ENCODE assay signal across 30 mouse cellular contexts in genomic region chr13:110288499-110288898, GRCm38 (mm10). TPM values are rescaled to one million over a fixed set of nuclear protein-coding genes. Genes with fewer than 3 reads are reported as not detected.
A peak's percentile ranks its signal among the peaks of the same experiment; 100 is the strongest.
DNase-seq lines count a peak whose midpoint lies in the region; ATAC-seq lines count a peak whose summit lies in the region.
"Had no signal": no experiment of that assay in that cellular context is flagged by ENCODE, and none has a peak within 500 bp of the region (broad histone marks: within the 10 kb centered on the region; RNA-seq: fewer than 3 reads in every experiment).

No protein-coding gene starts in this region.

- ATAC-seq in liver, embryonic 16.5 days (ENCODE audit: low read depth) = peak; percentile 48
- no peak for ATAC-seq in liver, embryonic 11.5 days (replicated peaks; ENCODE audit: low FRiP score)
- ATAC-seq in granulocyte monocyte progenitor cell, adult 5-6 weeks (replicated peaks; ENCODE audit: poor library complexity, severe bottlenecking) = peak; percentile 62
- peak; percentile 80 for ATAC-seq in megakaryocyte-erythroid progenitor cell, adult 5-6 weeks (replicated peaks; ENCODE audit: low FRiP score, low TSS enrichment, poor library complexity, severe bottlenecking)
- ATAC-seq in cerebellum, adult (ENCODE audit: insufficient number of reproducible peaks, low FRiP score, low TSS enrichment) = no peak
- ATAC-seq: activated CD4-positive, CD25-positive, alpha-beta regulatory T cell, adult 4 months; forebrain, embryonic 13.5 days; forebrain, embryonic 16.5 days; hindbrain, embryonic 16.5 days had no signal

- WGBS in liver, embryonic 16.5 days (ENCODE audit: insufficient replicate concordance) = 27% methylated on average over 3 of the region's 3 CpGs
- WGBS in liver, embryonic 11.5 days = 60% methylated on average over 3 of the region's 3 CpGs

- H3K36me3 ChIP-seq in liver, embryonic 16.5 days (ENCODE audit: control insufficient read depth, insufficient read depth) = no peaks in the 10 kb centered on the region
- H3K36me3 ChIP-seq in liver, embryonic 11.5 days (ENCODE audit: control insufficient read depth, insufficient read depth, low read length) = no peaks in the 10 kb centered on the region
- H3K36me3 ChIP-seq: forebrain, embryonic 10.5 days; G1E; hindbrain, embryonic 10.5 days; hindbrain, embryonic 13.5 days had no signal

- H3K9me3 ChIP-seq in liver, embryonic 16.5 days (replicated peaks; ENCODE audit: control insufficient read depth, low read length) = no peaks in the 10 kb centered on the region
- H3K9me3 ChIP-seq in liver, embryonic 11.5 days (ENCODE audit: control insufficient read depth, low read length) = no peaks in the 10 kb centered on the region
- H3K9me3 ChIP-seq: forebrain, embryonic 10.5 days; forebrain, embryonic 13.5 days; G1E; hindbrain, embryonic 10.5 days; hindbrain, embryonic 13.5 days had no signal

- no peak overlapping the region for H3K27ac ChIP-seq in liver, embryonic 16.5 days (ENCODE audit: low read length)
- no peak overlapping the region for H3K27ac ChIP-seq in liver, embryonic 11.5 days (ENCODE audit: low read depth, low read length)
- H3K27ac ChIP-seq: forebrain, embryonic 10.5 days; forebrain, embryonic 13.5 days; hindbrain, embryonic 10.5 days; hindbrain, embryonic 13.5 days had no signal

- H3K4me1 ChIP-seq in liver, embryonic 16.5 days (ENCODE audit: control insufficient read depth, low read depth, low read length) = no peaks in the 10 kb centered on the region
- no peaks in the 10 kb centered on the region for H3K4me1 ChIP-seq in liver, embryonic 11.5 days (replicated peaks; ENCODE audit: control insufficient read depth, insufficient read depth, low read length)
- H3K4me1 ChIP-seq: forebrain, embryonic 13.5 days; hindbrain, embryonic 10.5 days; hindbrain, embryonic 13.5 days had no signal

- no peak overlapping the region for H3K4me3 ChIP-seq in liver, embryonic 16.5 days (ENCODE audit: low read depth, low read length)
- H3K4me3 ChIP-seq in liver, embryonic 11.5 days (ENCODE audit: low read depth, low read length) = no peak overlapping the region
- H3K4me3 ChIP-seq: forebrain, embryonic 10.5 days; forebrain, embryonic 13.5 days; hindbrain, embryonic 10.5 days; hindbrain, embryonic 13.5 days had no signal

- H3K9ac ChIP-seq in liver, embryonic 16.5 days (ENCODE audit: low read depth, low read length) = no peak overlapping the region
- no peak overlapping the region for H3K9ac ChIP-seq in liver, embryonic 11.5 days (ENCODE audit: low read depth, low read length)
- H3K9ac ChIP-seq: forebrain, embryonic 13.5 days; hindbrain, embryonic 13.5 days had no signal

- DNase-seq in liver, embryonic 11.5 days (ENCODE audit: low spot score) = no peak
- peak; percentile 95 for DNase-seq in MEL-GATA-1-ER (ENCODE audit: extremely low read depth, low read depth)
- DNase-seq in lung, postnatal 25 days (ENCODE audit: low spot score) = no peak
- no peak for DNase-seq in adrenal gland, adult 8-10 months
- DNase-seq: adrenal gland, postnatal 10 days; adrenal gland, postnatal 36 days; B cell, adult 2 months; cerebellum, adult 11-12 months; cerebellum, adult 8-10 months; cerebellum, postnatal 10 days; cerebellum, postnatal 36 days; gastrocnemius, postnatal 10 days; gastrocnemius, postnatal 36 days; heart, adult 11 months; heart, postnatal 36 days had no signal

- H3K4me2 ChIP-seq in liver, embryonic 16.5 days (ENCODE audit: low read depth, low read length) = no peak overlapping the region
- H3K4me2 ChIP-seq in liver, embryonic 11.5 days = no peak overlapping the region
- H3K4me2 ChIP-seq: forebrain, embryonic 13.5 days; heart, embryonic 11.5 days; hindbrain, embryonic 13.5 days had no signal

- H3K27me3 ChIP-seq in liver, embryonic 16.5 days (ENCODE audit: control insufficient read depth, insufficient read depth, low read depth, low read length) = no peaks in the 10 kb centered on the region
- H3K27me3 ChIP-seq in liver, embryonic 11.5 days (replicated peaks; ENCODE audit: control insufficient read depth, insufficient read depth, low read length) = no peaks in the 10 kb centered on the region
- H3K27me3 ChIP-seq: CH12.LX; forebrain, embryonic 13.5 days; hindbrain, embryonic 13.5 days had no signal

RNA-seq across cellular contexts. Expression of gene Rab3c, which starts 7.7 kb away (rescaled TPM):
- polyA plus RNA-seq in liver, embryonic 16.5 days (2015; fragmentation: Nextera tagmentation; extraction: Ambion mirVana) = 0.08 TPM in 1 of 2 replicates, not detected in the other
- 0.41 and 0.84 TPM in 2 replicates for polyA plus RNA-seq in liver, embryonic 11.5 days (2014; fragmentation: Nextera tagmentation; extraction: Ambion mirVana)
- total RNA-seq in granulocyte monocyte progenitor cell, adult 5-6 weeks (2014; fragmentation: Nextera tagmentation) = not detected in 2 replicates
- not detected in 2 replicates for total RNA-seq in granulocyte monocyte progenitor cell, adult 5-6 weeks (2017)
- not detected in 2 replicates for total RNA-seq in megakaryocyte-erythroid progenitor cell, adult 5-6 weeks (2014; fragmentation: Nextera tagmentation)
- total RNA-seq in megakaryocyte-erythroid progenitor cell, adult 5-6 weeks (2017) = not detected in 2 replicates
- total RNA-seq in adrenal gland, adult 8-10 months (2022) = 10 to 100 TPM; 36.2 to 60.8 (median 47.7) TPM
- total RNA-seq: CH12.LX; gastrocnemius, adult 18-20 months; gastrocnemius, postnatal 36 days had no signal
- polyA plus RNA-seq: activated CD4-positive, CD25-positive, alpha-beta regulatory T cell, adult 4 months; G1E had no signal

Comparison
In these comparisons a context has a peak if more than half of its experiments do, and no peak if none do; other contexts are left out.
1. ATAC-seq: peak in liver, embryonic 16.5 days (single experiment), granulocyte monocyte progenitor cell, adult 5-6 weeks (single experiment) and megakaryocyte-erythroid progenitor cell, adult 5-6 weeks (single experiment); none in liver, embryonic 11.5 days (single experiment) and cerebellum, adult (single experiment).
2. RNA of gene Rab3c, which starts 7.7 kb away (total RNA-seq): 36.2 to 60.8 TPM in adrenal gland, adult 8-10 months; not detected in megakaryocyte-erythroid progenitor cell, adult 5-6 weeks and not detected in granulocyte monocyte progenitor cell, adult 5-6 weeks; every median in the first group is over 10 times any median in the second.